Mouse (Mus musculus): ENCODE data around the gene Axdnd1. TPM values are rescaled to one million over a fixed set of nuclear protein-coding genes. Genes with fewer than 3 reads are reported as not detected.
A peak's percentile ranks its signal among the peaks of the same experiment; 100 is the strongest.
"Not testable (repeated sequence)": the region's sequence is repeated elsewhere in the genome, so short reads cannot be mapped to it uniquely, and the experiment has no call there.

Gene Axdnd1
- polyA plus RNA-seq, 1 experiment = 3.2 TPM

DNA sequence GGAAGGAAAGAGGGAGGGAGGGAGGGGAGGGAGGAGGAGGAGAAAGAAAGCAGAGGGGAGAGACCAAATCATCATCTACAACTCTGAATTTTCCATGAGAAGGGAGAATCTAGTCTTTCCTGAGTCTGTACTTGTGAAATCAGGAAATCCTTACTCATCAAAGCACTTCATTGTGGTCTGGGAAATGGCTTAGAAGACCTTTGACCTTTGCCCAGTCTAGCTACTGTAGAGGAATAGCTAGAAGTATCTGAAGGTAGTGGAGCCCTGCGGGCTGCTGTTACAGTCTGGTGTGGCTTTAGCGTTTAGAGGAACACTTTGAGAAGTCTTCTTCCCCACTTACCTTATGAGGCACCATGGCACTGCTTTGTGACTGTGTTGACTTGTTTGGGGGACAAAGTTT, 18.5 kb downstream of the Axdnd1 start:
- 87% methylated on average over 2 of the region's 2 CpGs for WGBS

DNA sequence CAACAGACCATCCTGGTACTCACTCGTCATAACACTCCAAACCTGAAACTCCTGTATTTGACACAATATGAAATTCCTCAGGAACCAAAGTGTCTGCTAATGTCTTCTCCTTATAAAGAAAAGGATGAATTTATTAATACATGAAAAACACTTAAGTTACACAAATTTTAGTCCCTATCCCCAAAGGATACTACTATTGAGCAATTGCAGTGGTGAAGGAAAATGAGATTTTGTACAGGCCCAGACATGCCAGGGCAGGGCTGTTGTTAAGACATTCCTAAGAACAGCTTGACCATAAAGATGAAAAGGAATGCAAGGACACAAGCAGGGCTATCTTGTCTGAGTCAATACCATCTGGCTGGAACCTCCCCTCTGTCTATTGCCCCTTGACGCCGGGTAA, 20.8 kb downstream of the Axdnd1 start:
- DNase-seq; H3K36me3 ChIP-seq (ENCODE audit: control insufficient read depth, insufficient read depth, low read length); H3K4me3 ChIP-seq (ENCODE audit: control insufficient read depth, insufficient read depth, low read length); H3K27me3 ChIP-seq (ENCODE audit: control insufficient read depth, insufficient read depth, low read length): not testable (repeated sequence)
- Histone ChIP-seq H3K4me1 (replicated peaks; ENCODE audit: control insufficient read depth, insufficient read depth, low read length) (peaks cover 18% of the 10 kb centered on the region), H3K27ac (ENCODE audit: control insufficient read depth, insufficient read depth, low read length) (peak overlapping the region; percentile 78)
- 58% methylated on average over 3 of the region's 3 CpGs for WGBS

More for the DNA sequence above, 18.5 kb downstream of the Axdnd1 start:
- TF ChIP-seq POLR2A (IDR thresholded peaks at IDR 0.05; ENCODE audit: control insufficient read depth, extremely low read depth, insufficient read depth, low read length, poor library complexity) (no peak), CTCF (IDR thresholded peaks at IDR 0.05; ENCODE audit: borderline replicate concordance, control insufficient read depth, extremely low read depth, insufficient read depth, low read length, poor library complexity) (no peak)
- H3K4me3 ChIP-seq (ENCODE audit: control insufficient read depth, insufficient read depth, low read length) = no peak overlapping the region
- no peak for DNase-seq
- H3K4me1 ChIP-seq (replicated peaks; ENCODE audit: control insufficient read depth, insufficient read depth, low read length) = peaks cover 20% of the 10 kb centered on the region
- no peaks in the 10 kb centered on the region for H3K36me3 ChIP-seq (ENCODE audit: control insufficient read depth, insufficient read depth, low read length)
- no peaks in the 10 kb centered on the region for H3K27me3 ChIP-seq (ENCODE audit: control insufficient read depth, insufficient read depth, low read length)
- H3K27ac ChIP-seq (ENCODE audit: control insufficient read depth, insufficient read depth, low read length) = no peak overlapping the region

DNA sequence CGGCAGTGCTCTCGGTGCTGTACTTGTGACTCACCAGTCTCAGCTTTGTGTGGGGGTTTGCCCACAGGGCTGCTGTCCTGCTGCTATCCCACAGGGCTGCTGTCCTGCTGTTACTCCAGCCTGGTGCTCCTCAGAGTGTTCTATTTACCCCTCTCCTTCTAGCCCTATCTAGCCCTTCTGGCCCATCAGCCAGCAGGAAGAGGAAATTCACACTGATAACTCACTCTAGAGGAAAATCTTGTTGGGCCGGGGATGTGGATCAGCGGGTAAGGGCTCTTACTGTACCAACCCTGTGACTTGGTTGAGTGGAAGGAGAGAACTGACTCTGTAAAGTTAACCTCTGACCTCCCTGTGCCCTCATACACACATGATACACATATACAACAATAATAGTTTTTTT, 27.8 kb downstream of the Axdnd1 start:
- Histone ChIP-seq H3K27me3 (ENCODE audit: control insufficient read depth, insufficient read depth, low read length) (no peaks in the 10 kb centered on the region), H3K36me3 (ENCODE audit: control insufficient read depth, insufficient read depth, low read length) (no peaks in the 10 kb centered on the region), H3K4me1 (replicated peaks; ENCODE audit: control insufficient read depth, insufficient read depth, low read length) (peaks cover 28% of the 10 kb centered on the region), H3K27ac (ENCODE audit: control insufficient read depth, insufficient read depth, low read length) (peak overlapping the region; percentile 44; the same call in 1 of the 2 replicates), H3K4me3 (ENCODE audit: control insufficient read depth, insufficient read depth, low read length) (no peak overlapping the region)
- TF ChIP-seq CTCF (IDR thresholded peaks at IDR 0.05; ENCODE audit: borderline replicate concordance, control insufficient read depth, extremely low read depth, insufficient read depth, low read length, poor library complexity) (no peak), POLR2A (IDR thresholded peaks at IDR 0.05; ENCODE audit: control insufficient read depth, extremely low read depth, insufficient read depth, low read length, poor library complexity) (no peak)
- WGBS = 95% methylated on average over 4 of the region's 4 CpGs
- DNase-seq = no peak

DNA sequence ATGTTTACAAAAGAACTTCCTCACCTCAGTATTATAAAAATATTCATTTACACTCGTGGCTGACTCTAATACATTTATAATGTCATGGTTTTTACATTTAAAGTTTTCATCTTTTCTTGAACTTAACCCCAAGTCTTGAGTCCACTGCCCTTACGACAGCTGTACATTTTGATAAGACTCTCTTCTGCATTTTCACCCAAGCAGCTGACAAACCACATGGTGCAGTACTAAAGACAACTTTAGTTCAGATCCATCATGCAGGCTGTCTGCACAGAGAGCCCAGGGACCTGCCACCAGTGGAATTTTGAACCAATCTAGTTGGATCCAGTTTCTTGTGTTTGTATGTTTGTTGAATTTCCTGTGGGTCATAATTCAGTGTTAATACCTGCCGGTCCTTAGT, 34.1 kb downstream of the Axdnd1 start:
- H3K4me3 ChIP-seq (ENCODE audit: control insufficient read depth, insufficient read depth, low read length) = no peak overlapping the region
- no peaks in the 10 kb centered on the region for H3K27me3 ChIP-seq (ENCODE audit: control insufficient read depth, insufficient read depth, low read length)
- no peak overlapping the region for H3K27ac ChIP-seq (ENCODE audit: control insufficient read depth, insufficient read depth, low read length)
- DNase-seq = no peak
- 57% methylated on average over 3 of the region's 3 CpGs for WGBS
- H3K36me3 ChIP-seq (ENCODE audit: control insufficient read depth, insufficient read depth, low read length) = no peaks in the 10 kb centered on the region
- H3K4me1 ChIP-seq (replicated peaks; ENCODE audit: control insufficient read depth, insufficient read depth, low read length) = peaks cover 6% of the 10 kb centered on the region
- TF ChIP-seq CTCF (IDR thresholded peaks at IDR 0.05; ENCODE audit: borderline replicate concordance, control insufficient read depth, extremely low read depth, insufficient read depth, low read length, poor library complexity) (no peak), POLR2A (IDR thresholded peaks at IDR 0.05; ENCODE audit: control insufficient read depth, extremely low read depth, insufficient read depth, low read length, poor library complexity) (no peak)

DNA sequence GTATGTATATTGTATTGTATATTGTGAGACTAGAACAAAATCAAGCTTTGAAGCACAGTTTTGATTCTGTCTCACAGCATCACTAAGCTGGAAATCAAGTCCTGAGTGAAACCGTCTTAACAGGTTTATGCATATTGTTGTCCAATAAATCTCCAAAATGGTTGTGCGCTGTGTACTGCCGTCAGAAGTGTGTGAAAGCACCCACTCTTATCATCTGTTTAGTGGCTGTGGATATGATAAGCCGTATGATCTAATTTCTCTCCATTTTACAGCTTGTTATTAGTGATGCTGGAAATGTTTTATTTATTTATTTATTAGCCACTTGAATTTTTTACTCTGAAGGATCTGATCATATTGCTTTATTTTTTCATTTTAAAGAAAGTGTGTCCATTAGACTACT, 34.7 kb downstream of the Axdnd1 start:
- Histone ChIP-seq H3K4me3 (ENCODE audit: control insufficient read depth, insufficient read depth, low read length) (no peak overlapping the region), H3K36me3 (ENCODE audit: control insufficient read depth, insufficient read depth, low read length) (no peaks in the 10 kb centered on the region), H3K27ac (ENCODE audit: control insufficient read depth, insufficient read depth, low read length) (no peak overlapping the region), H3K4me1 (replicated peaks; ENCODE audit: control insufficient read depth, insufficient read depth, low read length) (peaks cover 2% of the 10 kb centered on the region), H3K27me3 (ENCODE audit: control insufficient read depth, insufficient read depth, low read length) (no peaks in the 10 kb centered on the region)
- WGBS = 98% methylated on average over 4 of the region's 4 CpGs
- DNase-seq = no peak
- TF ChIP-seq POLR2A (IDR thresholded peaks at IDR 0.05; ENCODE audit: control insufficient read depth, extremely low read depth, insufficient read depth, low read length, poor library complexity) (no peak), CTCF (IDR thresholded peaks at IDR 0.05; ENCODE audit: borderline replicate concordance, control insufficient read depth, extremely low read depth, insufficient read depth, low read length, poor library complexity) (no peak)

DNA sequence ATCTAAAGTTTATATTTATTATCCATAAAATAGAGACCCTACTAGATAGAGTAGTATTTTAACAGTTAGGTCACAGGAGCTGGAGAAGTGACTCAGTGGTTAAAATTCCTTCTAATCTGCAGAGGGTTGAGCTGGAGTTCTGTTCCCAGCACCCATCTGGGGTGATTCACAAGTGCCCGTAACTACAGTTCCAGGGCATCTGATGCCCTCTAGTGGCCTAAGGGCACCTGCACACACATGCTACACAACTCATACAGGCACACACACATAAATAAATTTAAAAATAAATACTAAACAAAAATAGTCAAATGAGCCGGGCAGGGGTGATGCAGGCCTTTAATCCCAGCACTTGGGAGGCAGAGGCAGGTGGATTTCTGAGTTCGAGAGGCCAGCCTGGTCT, 39.7 kb downstream of the Axdnd1 start:
- DNase-seq = no peak
- H3K4me3 ChIP-seq (ENCODE audit: control insufficient read depth, insufficient read depth, low read length) = no peak overlapping the region
- H3K27ac ChIP-seq (ENCODE audit: control insufficient read depth, insufficient read depth, low read length) = no peak overlapping the region
- H3K27me3 ChIP-seq (ENCODE audit: control insufficient read depth, insufficient read depth, low read length) = no peaks in the 10 kb centered on the region
- WGBS = over 99% methylated on average over 3 of the region's 3 CpGs
- TF ChIP-seq POLR2A (IDR thresholded peaks at IDR 0.05; ENCODE audit: control insufficient read depth, extremely low read depth, insufficient read depth, low read length, poor library complexity) = no peak
- TF ChIP-seq CTCF (IDR thresholded peaks at IDR 0.05; ENCODE audit: borderline replicate concordance, control insufficient read depth, extremely low read depth, insufficient read depth, low read length, poor library complexity) = no peak
- no peaks in the 10 kb centered on the region for H3K4me1 ChIP-seq (replicated peaks; ENCODE audit: control insufficient read depth, insufficient read depth, low read length)
- no peaks in the 10 kb centered on the region for H3K36me3 ChIP-seq (ENCODE audit: control insufficient read depth, insufficient read depth, low read length)

DNA sequence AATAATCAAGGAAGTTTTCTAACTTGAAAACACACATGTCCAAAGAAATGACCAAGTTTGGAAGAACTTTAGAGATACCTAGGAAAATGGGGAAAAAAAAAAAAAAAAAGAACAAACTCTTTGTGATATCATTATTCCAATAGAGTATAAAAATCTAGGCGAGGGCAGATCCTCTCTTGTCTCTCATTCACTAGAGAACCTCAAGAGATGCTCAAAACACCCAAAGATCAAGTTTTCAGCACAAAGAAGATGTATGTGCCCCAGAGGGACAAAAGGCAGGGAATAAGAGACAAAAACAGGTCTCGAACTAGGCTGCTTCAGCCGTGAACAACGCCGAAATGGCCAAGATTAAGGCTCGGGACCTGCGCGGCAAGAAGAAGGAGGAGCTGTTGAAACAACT, 55.2 kb downstream of the Axdnd1 start, which contains the start of gene Gm2000:
Gene Gm2000 (plus strand): TSS at position 301 of the 400 bp plus-strand sequence.
- H3K27ac ChIP-seq (ENCODE audit: control insufficient read depth, insufficient read depth, low read length) = no peak within 1 kb of the TSS
- peaks cover 4% of the 10 kb centered on the region for H3K36me3 ChIP-seq (ENCODE audit: control insufficient read depth, insufficient read depth, low read length)
- TF ChIP-seq POLR2A (IDR thresholded peaks at IDR 0.05; ENCODE audit: control insufficient read depth, extremely low read depth, insufficient read depth, low read length, poor library complexity) (no peak), CTCF (IDR thresholded peaks at IDR 0.05; ENCODE audit: borderline replicate concordance, control insufficient read depth, extremely low read depth, insufficient read depth, low read length, poor library complexity) (no peak)
- no peak for DNase-seq
- no peaks in the 10 kb centered on the region for H3K27me3 ChIP-seq (ENCODE audit: control insufficient read depth, insufficient read depth, low read length)
- H3K4me1 ChIP-seq (replicated peaks; ENCODE audit: control insufficient read depth, insufficient read depth, low read length) = no peaks in the 10 kb centered on the region
- H3K4me3 ChIP-seq (ENCODE audit: control insufficient read depth, insufficient read depth, low read length) = no peak within 1 kb of the TSS
- WGBS = 97% methylated on average over 8 of the region's 8 CpGs
